Mouse (Mus musculus): Measurements from ENCODE around the gene St6galnac1.

GRCm38 (mm10) chr11:116764946-116765345 is 10.4 kb downstream of the St6galnac1 start:
- TF ChIP-seq CTCF (IDR thresholded peaks at IDR 0.05; ENCODE audit: low read depth, low read length) (0 out of 2 replicates have a peak, but pooled peaks have one; percentile 4), GATA1 (IDR thresholded peaks at IDR 0.05; ENCODE audit: borderline replicate concordance, low read length) (peak; percentile 100; the same call in 1 of the 2 replicates), GATA2 (IDR thresholded peaks at IDR 0.05; ENCODE audit: borderline replicate concordance, low read depth, low read length) (no peak)
